Mouse (Mus musculus): ENCODE results near the gene Cyp27b1. TPM values are rescaled to one million over a fixed set of nuclear protein-coding genes. Genes with fewer than 3 reads are reported as not detected.
A peak's percentile ranks its signal among the peaks of the same experiment; 100 is the strongest.
"Not testable (repeated sequence)": the region's sequence is repeated elsewhere in the genome, so short reads cannot be mapped to it uniquely, and the experiment has no call there.

The Cyp27b1 gene
- polyA plus RNA-seq, 1 experiment from 2014 or later, result 0.21 TPM

- Histone ChIP-seq H3K27me3 (ENCODE audit: control insufficient read depth, insufficient read depth, low read length) (peaks cover 5% of the 10 kb centered on the region; the same call in 1 of the 2 replicates), H3K9ac (ENCODE audit: low read length) (peak overlapping the region; percentile 76), H3K36me3 (ENCODE audit: control insufficient read depth, insufficient read depth, low read length) (peaks cover 12% of the 10 kb centered on the region), H3K9me3 (replicated peaks; ENCODE audit: control insufficient read depth, low read length) (no peaks in the 10 kb centered on the region), H3K27ac (ENCODE audit: low read length) (no peak overlapping the region), H3K4me2 (ENCODE audit: low read depth, low read length) (peak overlapping the region; percentile 96), H3K4me3 (replicated peaks; ENCODE audit: low read length) (peak overlapping the region; percentile 85), H3K4me1 (ENCODE audit: control insufficient read depth, insufficient read depth, low read length) (peaks cover 15% of the 10 kb centered on the region)
- no peak for ATAC-seq (ENCODE audit: insufficient read depth, low FRiP score)
- 67% methylated on average over 9 of the region's 9 CpGs for WGBS
These were observed 23.2 kb downstream of the Cyp27b1 start for GRCm38 (mm10) chr10:127071203-127071602.

- not testable (repeated sequence) for H3K9ac ChIP-seq (ENCODE audit: low read length); H3K36me3 ChIP-seq (ENCODE audit: control insufficient read depth, insufficient read depth, low read length); ATAC-seq (ENCODE audit: insufficient read depth, low FRiP score); H3K9me3 ChIP-seq (replicated peaks; ENCODE audit: control insufficient read depth, low read length); H3K4me2 ChIP-seq (ENCODE audit: low read depth, low read length); H3K27ac ChIP-seq (ENCODE audit: low read length); H3K4me3 ChIP-seq (replicated peaks; ENCODE audit: low read length)
- WGBS, result 82% methylated on average over 4 of the region's 4 CpGs
- H3K27me3 ChIP-seq (ENCODE audit: control insufficient read depth, insufficient read depth, low read length), result peaks cover 16% of the 10 kb centered on the region
- H3K4me1 ChIP-seq (ENCODE audit: control insufficient read depth, insufficient read depth, low read length), result peaks cover 15% of the 10 kb centered on the region
These were observed 24.2 kb downstream of the Cyp27b1 start for GRCm38 (mm10) chr10:127072270-127072669.

GRCm38 (mm10) chr10:127072969-127073368 is 24.9 kb downstream of the Cyp27b1 start:
- not testable (repeated sequence) for H3K4me3 ChIP-seq (replicated peaks; ENCODE audit: low read length); H3K4me2 ChIP-seq (ENCODE audit: low read depth, low read length); H3K9me3 ChIP-seq (replicated peaks; ENCODE audit: control insufficient read depth, low read length); ATAC-seq (ENCODE audit: insufficient read depth, low FRiP score); H3K36me3 ChIP-seq (ENCODE audit: control insufficient read depth, insufficient read depth, low read length); H3K9ac ChIP-seq (ENCODE audit: low read length); H3K27ac ChIP-seq (ENCODE audit: low read length)
- WGBS, result 78% methylated on average over 2 of the region's 2 CpGs
- Histone ChIP-seq H3K27me3 (ENCODE audit: control insufficient read depth, insufficient read depth, low read length) (peaks cover 23% of the 10 kb centered on the region), H3K4me1 (ENCODE audit: control insufficient read depth, insufficient read depth, low read length) (peaks cover 15% of the 10 kb centered on the region)

- Histone ChIP-seq H3K27me3 (ENCODE audit: control insufficient read depth, insufficient read depth, low read length) (peaks cover 33% of the 10 kb centered on the region), H3K4me3 (replicated peaks; ENCODE audit: low read length) (no peak overlapping the region), H3K9ac (ENCODE audit: low read length) (no peak overlapping the region), H3K9me3 (replicated peaks; ENCODE audit: control insufficient read depth, low read length) (no peaks in the 10 kb centered on the region), H3K36me3 (ENCODE audit: control insufficient read depth, insufficient read depth, low read length) (no peaks in the 10 kb centered on the region), H3K27ac (ENCODE audit: low read length) (no peak overlapping the region), H3K4me1 (ENCODE audit: control insufficient read depth, insufficient read depth, low read length) (peaks cover 12% of the 10 kb centered on the region), H3K4me2 (ENCODE audit: low read depth, low read length) (no peak overlapping the region)
- ATAC-seq (ENCODE audit: insufficient read depth, low FRiP score), result no peak
- 90% methylated on average over 1 of the region's 1 CpGs for WGBS
These were observed 25.9 kb downstream of the Cyp27b1 start for GRCm38 (mm10) chr10:127073981-127074380.

- Histone ChIP-seq H3K27me3 (ENCODE audit: control insufficient read depth, insufficient read depth, low read length) (peaks cover 44% of the 10 kb centered on the region), H3K4me1 (ENCODE audit: control insufficient read depth, insufficient read depth, low read length) (peaks cover 20% of the 10 kb centered on the region), H3K36me3 (ENCODE audit: control insufficient read depth, insufficient read depth, low read length) (no peaks in the 10 kb centered on the region), H3K9ac (ENCODE audit: low read length) (0 out of 2 replicates have a peak within 1 kb of the TSS, but pooled peaks have one; percentile 2), H3K9me3 (replicated peaks; ENCODE audit: control insufficient read depth, low read length) (no peaks in the 10 kb centered on the region), H3K4me2 (ENCODE audit: low read depth, low read length) (no peak within 1 kb of the TSS), H3K27ac (ENCODE audit: low read length) (no peak within 1 kb of the TSS), H3K4me3 (replicated peaks; ENCODE audit: low read length) (no peak within 1 kb of the TSS)
- ATAC-seq (ENCODE audit: insufficient read depth, low FRiP score), result no peak
- 57% methylated on average over 9 of the region's 9 CpGs for WGBS
These were observed 27.0 kb downstream of the Cyp27b1 start, which contains the start of gene Agap2 for GRCm38 (mm10) chr10:127075080-127075479. Agap2 (plus strand) TSS chr10:127075284.

GRCm38 (mm10) chr10:127075651-127076050 is 27.6 kb downstream of the Cyp27b1 start:
- Histone ChIP-seq H3K27ac (ENCODE audit: low read length) (no peak overlapping the region), H3K9me3 (replicated peaks; ENCODE audit: control insufficient read depth, low read length) (no peaks in the 10 kb centered on the region), H3K9ac (ENCODE audit: low read length) (no peak overlapping the region), H3K4me1 (ENCODE audit: control insufficient read depth, insufficient read depth, low read length) (peaks cover 23% of the 10 kb centered on the region), H3K36me3 (ENCODE audit: control insufficient read depth, insufficient read depth, low read length) (no peaks in the 10 kb centered on the region), H3K4me2 (ENCODE audit: low read depth, low read length) (no peak overlapping the region), H3K4me3 (replicated peaks; ENCODE audit: low read length) (no peak overlapping the region), H3K27me3 (ENCODE audit: control insufficient read depth, insufficient read depth, low read length) (peaks cover 49% of the 10 kb centered on the region)
- no peak for ATAC-seq (ENCODE audit: insufficient read depth, low FRiP score)
- 57% methylated on average over 8 of the region's 8 CpGs for WGBS

- H3K4me3 ChIP-seq (replicated peaks; ENCODE audit: low read length), result no peak overlapping the region
- H3K4me1 ChIP-seq (ENCODE audit: control insufficient read depth, insufficient read depth, low read length), result peaks cover 25% of the 10 kb centered on the region
- no peak overlapping the region for H3K4me2 ChIP-seq (ENCODE audit: low read depth, low read length)
- H3K9me3 ChIP-seq (replicated peaks; ENCODE audit: control insufficient read depth, low read length), result no peaks in the 10 kb centered on the region
- H3K36me3 ChIP-seq (ENCODE audit: control insufficient read depth, insufficient read depth, low read length), result no peaks in the 10 kb centered on the region
- ATAC-seq (ENCODE audit: insufficient read depth, low FRiP score), result no peak
- H3K27me3 ChIP-seq (ENCODE audit: control insufficient read depth, insufficient read depth, low read length), result peaks cover 53% of the 10 kb centered on the region
- H3K27ac ChIP-seq (ENCODE audit: low read length), result no peak overlapping the region
- 35% methylated on average over 4 of the region's 4 CpGs for WGBS
- H3K9ac ChIP-seq (ENCODE audit: low read length), result 0 out of 2 replicates have a peak overlapping the region, but pooled peaks have one; percentile 2
These were observed 28.0 kb downstream of the Cyp27b1 start for GRCm38 (mm10) chr10:127076082-127076481.

GRCm38 (mm10) chr10:127077515-127077914 is 29.5 kb downstream of the Cyp27b1 start:
- no peaks in the 10 kb centered on the region for H3K36me3 ChIP-seq (ENCODE audit: control insufficient read depth, insufficient read depth, low read length)
- H3K9ac ChIP-seq (ENCODE audit: low read length), result no peak overlapping the region
- H3K27me3 ChIP-seq (ENCODE audit: control insufficient read depth, insufficient read depth, low read length), result peaks cover 64% of the 10 kb centered on the region
- no peaks in the 10 kb centered on the region for H3K9me3 ChIP-seq (replicated peaks; ENCODE audit: control insufficient read depth, low read length)
- ATAC-seq (ENCODE audit: insufficient read depth, low FRiP score), result no peak
- WGBS, result 11% methylated on average over 10 of the region's 10 CpGs
- H3K27ac ChIP-seq (ENCODE audit: low read length), result no peak overlapping the region
- no peak overlapping the region for H3K4me2 ChIP-seq (ENCODE audit: low read depth, low read length)
- H3K4me3 ChIP-seq (replicated peaks; ENCODE audit: low read length), result no peak overlapping the region
- H3K4me1 ChIP-seq (ENCODE audit: control insufficient read depth, insufficient read depth, low read length), result peaks cover 27% of the 10 kb centered on the region

GRCm38 (mm10) chr10:127078001-127078676 is 30.1 kb downstream of the Cyp27b1 start:
- Histone ChIP-seq H3K9ac (ENCODE audit: low read length) (no peak overlapping the region), H3K4me1 (ENCODE audit: control insufficient read depth, insufficient read depth, low read length) (peaks cover 27% of the 10 kb centered on the region), H3K27ac (ENCODE audit: low read length) (no peak overlapping the region), H3K4me2 (ENCODE audit: low read depth, low read length) (peak overlapping the region; percentile 89), H3K4me3 (replicated peaks; ENCODE audit: low read length) (peak overlapping the region; percentile 53), H3K27me3 (ENCODE audit: control insufficient read depth, insufficient read depth, low read length) (peaks cover 70% of the 10 kb centered on the region), H3K9me3 (replicated peaks; ENCODE audit: control insufficient read depth, low read length) (no peaks in the 10 kb centered on the region), H3K36me3 (ENCODE audit: control insufficient read depth, insufficient read depth, low read length) (no peaks in the 10 kb centered on the region)
- WGBS, result 3% methylated on average over 12 of the region's 12 CpGs
- no peak for ATAC-seq (ENCODE audit: insufficient read depth, low FRiP score)

All from stomach, embryonic 16.5 days (tissue).